Mouse (Mus musculus) cerebellum, adult 11-12 months (tissue): ENCODE results near the gene Steap3.
A peak's percentile ranks its signal among the peaks of the same experiment; 100 is the strongest.

Source experiments
- DNase-seq: peaks from one replicate; pipeline ENCODE4 v3.0.0; 2022

The Steap3 gene

DNA sequence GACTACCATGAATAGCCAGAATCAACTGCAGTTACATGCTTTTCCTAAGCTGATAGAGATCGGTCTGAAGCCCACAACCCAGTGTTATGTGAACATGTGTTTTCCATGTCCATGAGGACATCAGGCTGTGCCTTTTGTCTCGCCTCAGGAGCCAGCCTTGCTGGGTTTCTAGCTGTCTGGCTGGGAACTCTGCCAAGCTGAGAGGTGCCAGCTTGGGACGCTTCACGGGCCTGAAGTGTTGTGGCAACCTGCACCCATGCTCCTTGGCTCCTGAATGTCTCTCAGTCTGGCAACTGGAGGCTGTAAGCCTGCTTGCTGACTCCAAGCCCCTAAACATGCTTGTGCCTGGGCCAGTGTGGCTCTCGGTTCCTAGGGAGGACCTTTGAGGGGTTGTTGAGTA lies 130.0 kb downstream of the Steap3 start:
- DNase-seq = peak; percentile 85
